Mouse (Mus musculus) bone marrow macrophage, adult 2 months (primary cell): ENCODE results near the gene Chmp2a.

Experiments used
- CTCF ChIP-seq: IDR thresholded peaks from 2 replicates; pipeline ENCODE4 v1.5.1; 2012; ENCODE audit warnings: low read depth, mild to moderate bottlenecking, low read length, moderate library complexity
- POLR2A ChIP-seq: IDR thresholded peaks from 2 replicates; pipeline ENCODE4 v1.6.1; 2012; ENCODE audit warnings: mild to moderate bottlenecking, low read depth, low read length, borderline replicate concordance

- no peak for TF ChIP-seq CTCF
- no peak for TF ChIP-seq POLR2A
These were observed 42.4 kb downstream of the Chmp2a start for GRCm38 (mm10) chr7:12992222-12992621.
